ENCODE assay signal across 22 mouse cellular contexts in genomic region chr13:38825649-38826048, GRCm38 (mm10).
DNase-seq lines count a peak whose midpoint lies in the region; TF ChIP-seq lines count a peak whose summit lies in the region.
"Had no signal": no experiment of that assay in that cellular context is flagged by ENCODE, and none has a peak within 500 bp of the region (broad histone marks: within the 10 kb centered on the region; RNA-seq: fewer than 3 reads in every experiment).

No protein-coding gene starts in this region.

- intact Hi-C loops in heart, adult 2 months (cut with DNase I) = no loop called here

- H3K79me2 ChIP-seq in heart, adult 2 months (replicated peaks; ENCODE audit: control insufficient read depth, insufficient read depth, low read length) = no peaks in the 10 kb centered on the region

- no peaks in the 10 kb centered on the region for H3K4me1 ChIP-seq in heart, adult 2 months (ENCODE audit: control insufficient read depth, insufficient read depth, low read length)
- H3K4me1 ChIP-seq in ES-E14 (ENCODE audit: control insufficient read depth in 2 of 2, insufficient read depth in 2 of 2, low read length in 2 of 2, poor library complexity in 1 of 2) = peaks cover 0 to 6% of the 10 kb centered on the region in 2 experiments; a peak in 2 of 4 replicates
- H3K4me1 ChIP-seq: embryonic facial prominence, embryonic 10.5 days; embryonic facial prominence, embryonic 12.5 days; forebrain, embryonic 13.5 days; forebrain, embryonic 15.5 days had no signal

- no peaks in the 10 kb centered on the region for H3K9me3 ChIP-seq in ES-E14 (ENCODE audit: control insufficient read depth, insufficient read depth, low read depth, low read length)
- H3K9me3 ChIP-seq: embryonic facial prominence, embryonic 10.5 days; embryonic facial prominence, embryonic 12.5 days; forebrain, embryonic 13.5 days; forebrain, embryonic 15.5 days had no signal

- no peak for TF ChIP-seq EP300 in heart, adult 2 months (IDR thresholded peaks at IDR 0.05; ENCODE audit: insufficient read depth, low read depth, low read length)

- no peak overlapping the region for H3K9ac ChIP-seq in heart, adult 2 months (ENCODE audit: low read depth, low read length)
- no peak overlapping the region for H3K9ac ChIP-seq in ES-E14 (ENCODE audit: insufficient read depth, low read depth, low read length, poor library complexity, severe bottlenecking)
- H3K9ac ChIP-seq: embryonic facial prominence, embryonic 12.5 days; forebrain, embryonic 13.5 days; forebrain, embryonic 15.5 days had no signal

- H3K36me3 ChIP-seq in heart, adult 2 months (ENCODE audit: control insufficient read depth, insufficient read depth, low read length) = no peaks in the 10 kb centered on the region
- no peaks in the 10 kb centered on the region for H3K36me3 ChIP-seq in ES-E14 (ENCODE audit: control insufficient read depth, insufficient read depth, low read length, poor library complexity, severe bottlenecking)
- H3K36me3 ChIP-seq: embryonic facial prominence, embryonic 10.5 days; embryonic facial prominence, embryonic 12.5 days; forebrain, embryonic 15.5 days had no signal

- WGBS in heart, adult 2 months = 35% methylated on average over 2 of the region's 2 CpGs

- peak; percentile 51 for DNase-seq in heart, adult 11 months
- no peak for DNase-seq in heart, adult 2 months
- peak; percentile 20 for DNase-seq in ES-E14 (ENCODE audit: low read depth, low spot score)
- DNase-seq in WW6 (ENCODE audit: low read depth, low spot score) = peak; percentile 39
- no peak for DNase-seq in kidney, postnatal 25 days
- no peak for DNase-seq in right cerebral cortex, postnatal 14 days
- DNase-seq in c-Kit-positive CD71-positive TER-119-positive erythroid progenitor cells, embryonic 14.5 days (ENCODE audit: low spot score) = no peak
- DNase-seq: adrenal gland, adult 8-10 months; adrenal gland, postnatal 14 days; adrenal gland, postnatal 36 days; B cell, adult 2 months; cerebellum, adult 11 months; cerebellum, adult 18-20 months; cerebellum, adult 8-10 months; cerebellum, adult 9-11 months; cerebellum, postnatal 14 days; cerebellum, postnatal 36 days had no signal

- H3K27ac ChIP-seq in heart, adult 2 months = no peak overlapping the region
- H3K27ac ChIP-seq in ES-E14 (ENCODE audit: insufficient read depth, low read depth, low read length, poor library complexity, severe bottlenecking) = no peak overlapping the region; the same call in 1 of the 2 replicates
- H3K27ac ChIP-seq: embryonic facial prominence, embryonic 10.5 days; embryonic facial prominence, embryonic 12.5 days; forebrain, embryonic 13.5 days; forebrain, embryonic 15.5 days had no signal

- TF ChIP-seq CTCF in heart, adult 2 months (IDR thresholded peaks at IDR 0.05) = no peak

- H3K27me3 ChIP-seq in heart, adult 2 months (ENCODE audit: control insufficient read depth, insufficient read depth, low read length) = no peaks in the 10 kb centered on the region
- H3K27me3 ChIP-seq: CH12.LX; embryonic facial prominence, embryonic 12.5 days; forebrain, embryonic 13.5 days; forebrain, embryonic 15.5 days had no signal

- H3K4me3 ChIP-seq in heart, adult 2 months = no peak overlapping the region
- H3K4me3 ChIP-seq in ES-E14 (ENCODE audit: insufficient read depth in 1 of 2, low read depth in 1 of 2, low read length in 2 of 2, poor library complexity in 1 of 2, severe bottlenecking in 1 of 2) = no peak overlapping the region
- H3K4me3 ChIP-seq: embryonic facial prominence, embryonic 10.5 days; embryonic facial prominence, embryonic 12.5 days; forebrain, embryonic 13.5 days; forebrain, embryonic 15.5 days had no signal

- in situ Hi-C loops in ES-E14 (cut with MboI; ENCODE audit: low sequenced_read_pairs in 2 of 2, unreplicated experiment in 2 of 2) = no loop called here

- no peak for TF ChIP-seq POLR2A in heart, adult 2 months (IDR thresholded peaks at IDR 0.05; ENCODE audit: insufficient read depth, low read depth, low read length)

TF ChIP-seq in ES-E14, 5 proteins besides CTCF, POLR2A, EP300 and RAD21:
- no peak for TF ChIP-seq ZC3H11A (IDR thresholded peaks at IDR 0.05; ENCODE audit: borderline replicate concordance, low read depth, low read length)
- no peak for TF ChIP-seq MAFK (IDR thresholded peaks at IDR 0.05; ENCODE audit: insufficient read depth, low read depth, low read length)
- no peak for TF ChIP-seq CHD2 (IDR thresholded peaks at IDR 0.05; ENCODE audit: low read depth, low read length)
- no peak for TF ChIP-seq HCFC1 (IDR thresholded peaks at IDR 0.05; ENCODE audit: borderline replicate concordance, insufficient read depth, low read length)
- TF ChIP-seq ZNF384 (IDR thresholded peaks at IDR 0.05; ENCODE audit: low read depth, low read length) = no peak

Comparison
In these comparisons a context has a peak if more than half of its experiments do, and no peak if none do; other contexts are left out.
1. DNase-seq: peak in heart, adult 11 months (single experiment), ES-E14 (single experiment) and WW6 (single experiment); none in heart, adult 2 months (0 of 2), kidney, postnatal 25 days (0 of 2), right cerebral cortex, postnatal 14 days (single experiment) and c-Kit-positive CD71-positive TER-119-positive erythroid progenitor cells, embryonic 14.5 days (single experiment).